Mouse (Mus musculus): Measurements from ENCODE around the gene Tmem131l. TPM values are rescaled to one million over a fixed set of nuclear protein-coding genes. Genes with fewer than 3 reads are reported as not detected.

The Tmem131l gene
- polyA plus RNA-seq, 1 experiment = 24.5 TPM

DNA sequence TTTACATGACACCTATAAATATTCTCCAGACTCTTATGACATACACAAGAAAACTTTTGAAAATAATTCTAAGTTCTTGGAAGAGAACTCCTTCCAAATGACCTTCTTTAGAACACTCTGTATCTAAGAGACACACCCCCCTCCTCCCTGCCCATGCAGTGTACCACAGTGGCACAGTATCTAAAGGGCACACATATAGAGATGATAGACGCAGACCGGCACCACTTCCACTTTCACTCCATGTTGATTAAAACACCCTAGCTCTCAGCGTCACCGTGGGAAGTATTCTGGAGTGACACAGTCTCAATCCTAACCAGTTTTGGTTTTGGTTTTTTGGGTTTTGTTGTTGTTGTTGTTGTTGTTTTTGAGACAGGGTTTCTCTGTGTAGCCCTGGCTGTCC, 3.1 kb downstream of the Tmem131l start:
- no peak for DNase-seq
- TF ChIP-seq POLR2A (IDR thresholded peaks at IDR 0.05; ENCODE audit: borderline replicate concordance, extremely low read depth, low read depth, low read length) (no peak), CTCF (IDR thresholded peaks at IDR 0.05; ENCODE audit: insufficient read depth, low read length) (no peak)
- Histone ChIP-seq H3K4me3 (replicated peaks; ENCODE audit: extremely low read depth, low read depth, low read length) (no peak overlapping the region), H3K4me1 (ENCODE audit: control insufficient read depth, insufficient read depth, low read length) (0 out of 2 replicates have a peak, but pooled peaks cover 2% of the 10 kb centered on the region)
- 75% methylated on average over 4 of the region's 4 CpGs for WGBS

- H3K4me1 ChIP-seq (ENCODE audit: control insufficient read depth, insufficient read depth, low read length) = 0 out of 2 replicates have a peak, but pooled peaks cover 2% of the 10 kb centered on the region
- WGBS = 81% methylated on average over 6 of the region's 6 CpGs
- no peak for DNase-seq
- TF ChIP-seq POLR2A (IDR thresholded peaks at IDR 0.05; ENCODE audit: borderline replicate concordance, extremely low read depth, low read depth, low read length) (no peak), CTCF (IDR thresholded peaks at IDR 0.05; ENCODE audit: insufficient read depth, low read length) (no peak)
- no peak overlapping the region for H3K4me3 ChIP-seq (replicated peaks; ENCODE audit: extremely low read depth, low read depth, low read length)
These were observed 4.1 kb downstream of the Tmem131l start for GRCm38 (mm10) chr3:84035728-84036364.

DNA sequence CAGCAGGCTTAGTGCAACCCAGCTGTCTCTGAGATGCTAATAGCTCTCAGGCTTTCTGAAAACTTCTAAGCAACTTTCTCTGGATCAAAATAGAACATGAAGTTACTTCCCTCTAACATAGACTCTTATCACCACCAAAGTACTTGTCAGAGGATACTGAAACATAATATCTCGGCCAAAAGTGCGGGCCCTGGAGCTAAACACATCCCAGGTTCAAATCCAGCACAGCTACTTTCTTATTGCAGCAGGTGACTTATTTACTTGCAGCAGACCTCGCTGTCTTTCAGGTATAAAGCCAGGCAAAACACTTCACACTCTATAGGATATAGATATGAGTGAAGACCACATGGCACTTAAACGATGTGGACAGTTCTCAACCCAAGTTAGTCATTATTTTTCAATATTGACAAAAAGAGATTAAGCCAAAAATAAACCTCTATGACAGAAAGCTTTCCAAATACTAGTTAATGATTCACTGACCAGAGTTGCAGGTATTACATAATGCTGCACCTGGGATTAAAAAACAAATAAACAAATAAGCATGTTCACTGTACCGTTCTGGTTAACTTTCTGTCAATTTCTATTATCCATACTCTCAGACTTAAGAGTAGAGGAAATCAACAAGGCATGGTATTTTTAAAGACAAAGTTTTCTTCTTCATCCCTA, 5.7 kb downstream of the Tmem131l start:
- no peak overlapping the region for H3K4me3 ChIP-seq (replicated peaks; ENCODE audit: extremely low read depth, low read depth, low read length)
- H3K4me1 ChIP-seq (ENCODE audit: control insufficient read depth, insufficient read depth, low read length) = 0 out of 2 replicates have a peak, but pooled peaks cover 2% of the 10 kb centered on the region
- 68% methylated on average over 5 of the region's 5 CpGs for WGBS
- DNase-seq = no peak
- TF ChIP-seq POLR2A (IDR thresholded peaks at IDR 0.05; ENCODE audit: borderline replicate concordance, extremely low read depth, low read depth, low read length) (no peak), CTCF (IDR thresholded peaks at IDR 0.05; ENCODE audit: insufficient read depth, low read length) (no peak)

GRCm38 (mm10) chr3:84032933-84033730, 6.8 kb downstream of the Tmem131l start:
- Histone ChIP-seq H3K4me3 (replicated peaks; ENCODE audit: extremely low read depth, low read depth, low read length) (no peak overlapping the region), H3K4me1 (ENCODE audit: control insufficient read depth, insufficient read depth, low read length) (no peaks in the 10 kb centered on the region)
- DNase-seq = no peak
- TF ChIP-seq POLR2A (IDR thresholded peaks at IDR 0.05; ENCODE audit: borderline replicate concordance, extremely low read depth, low read depth, low read length) (no peak), CTCF (IDR thresholded peaks at IDR 0.05; ENCODE audit: insufficient read depth, low read length) (no peak)
- WGBS = 77% methylated on average over 10 of the region's 10 CpGs

- H3K4me1 ChIP-seq (ENCODE audit: control insufficient read depth, insufficient read depth, low read length) = no peaks in the 10 kb centered on the region
- WGBS = 93% methylated on average over 5 of the region's 5 CpGs
- TF ChIP-seq POLR2A (IDR thresholded peaks at IDR 0.05; ENCODE audit: borderline replicate concordance, extremely low read depth, low read depth, low read length) = no peak
- TF ChIP-seq CTCF (IDR thresholded peaks at IDR 0.05; ENCODE audit: insufficient read depth, low read length) = no peak
- H3K4me3 ChIP-seq (replicated peaks; ENCODE audit: extremely low read depth, low read depth, low read length) = no peak overlapping the region
- DNase-seq = no peak
These were observed 7.6 kb downstream of the Tmem131l start for GRCm38 (mm10) chr3:84032419-84032818.

DNA sequence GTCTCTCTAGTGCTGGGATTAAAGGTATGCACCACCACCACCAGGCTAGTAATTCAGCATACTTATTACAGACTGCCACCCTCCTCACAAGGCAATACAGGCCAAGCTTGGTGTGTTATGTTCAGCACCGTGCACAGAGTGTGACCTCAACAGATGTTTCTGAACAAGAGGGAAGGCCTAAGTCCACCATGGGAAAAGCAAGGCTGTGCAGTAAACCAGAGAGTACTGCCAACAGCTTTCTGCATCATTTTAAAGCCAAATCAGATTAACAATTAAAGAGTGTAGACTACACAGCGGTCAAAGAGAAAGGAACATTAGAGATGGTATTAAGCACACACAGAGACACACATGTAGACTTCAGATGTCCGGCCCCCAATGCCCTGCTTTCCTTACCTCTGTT, 8.8 kb downstream of the Tmem131l start:
- no peak for TF ChIP-seq POLR2A (IDR thresholded peaks at IDR 0.05; ENCODE audit: borderline replicate concordance, extremely low read depth, low read depth, low read length)

GRCm38 (mm10) chr3:84028968-84029367, 11.0 kb downstream of the Tmem131l start:
- Histone ChIP-seq H3K4me1 (ENCODE audit: control insufficient read depth, insufficient read depth, low read length) (no peaks in the 10 kb centered on the region), H3K4me3 (replicated peaks; ENCODE audit: extremely low read depth, low read depth, low read length) (no peak overlapping the region)
- DNase-seq = no peak
- TF ChIP-seq POLR2A (IDR thresholded peaks at IDR 0.05; ENCODE audit: borderline replicate concordance, extremely low read depth, low read depth, low read length) = no peak
- TF ChIP-seq CTCF (IDR thresholded peaks at IDR 0.05; ENCODE audit: insufficient read depth, low read length) = no peak
- WGBS = 80% methylated on average over 4 of the region's 4 CpGs

More for the DNA sequence above, 8.8 kb downstream of the Tmem131l start:
- WGBS = 89% methylated on average over 3 of the region's 3 CpGs
- no peak for DNase-seq
- Histone ChIP-seq H3K4me3 (replicated peaks; ENCODE audit: extremely low read depth, low read depth, low read length) (no peak overlapping the region), H3K4me1 (ENCODE audit: control insufficient read depth, insufficient read depth, low read length) (no peaks in the 10 kb centered on the region)

DNA sequence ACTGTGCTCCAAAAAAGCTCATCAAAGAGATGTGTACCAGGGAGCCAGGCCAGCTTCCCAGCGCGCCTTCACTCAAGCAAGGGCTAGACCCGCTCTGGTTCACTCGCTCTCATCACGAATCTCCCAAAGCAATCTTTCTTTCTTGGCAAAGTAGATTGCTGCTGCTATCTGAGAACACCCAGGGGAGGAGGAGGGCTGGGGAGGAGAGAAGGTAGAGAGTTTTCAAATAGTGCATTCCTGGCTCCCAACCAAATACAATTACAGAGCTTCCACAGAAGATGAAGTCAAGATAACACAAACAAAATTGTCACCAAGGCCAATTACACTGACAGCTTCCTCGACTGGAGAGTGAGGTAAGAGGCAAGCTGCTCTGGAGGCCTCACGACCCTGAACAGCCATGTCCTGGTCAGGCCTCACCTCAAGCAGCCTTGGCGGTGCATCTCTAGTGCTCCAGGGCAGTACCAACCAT, 12.2 kb downstream of the Tmem131l start:
- WGBS = 66% methylated on average over 8 of the region's 8 CpGs
- TF ChIP-seq POLR2A (IDR thresholded peaks at IDR 0.05; ENCODE audit: borderline replicate concordance, extremely low read depth, low read depth, low read length) (no peak), CTCF (IDR thresholded peaks at IDR 0.05; ENCODE audit: insufficient read depth, low read length) (no peak)
- no peaks in the 10 kb centered on the region for H3K4me1 ChIP-seq (ENCODE audit: control insufficient read depth, insufficient read depth, low read length)
- H3K4me3 ChIP-seq (replicated peaks; ENCODE audit: extremely low read depth, low read depth, low read length) = no peak overlapping the region
- DNase-seq = no peak

- H3K4me1 ChIP-seq (ENCODE audit: control insufficient read depth, insufficient read depth, low read length) = peaks cover 3% of the 10 kb centered on the region; the same call in 1 of the 2 replicates
- 92% methylated on average over 12 of the region's 12 CpGs for WGBS
- DNase-seq = no peak
- TF ChIP-seq POLR2A (IDR thresholded peaks at IDR 0.05; ENCODE audit: borderline replicate concordance, extremely low read depth, low read depth, low read length) = no peak
- no peak for TF ChIP-seq CTCF (IDR thresholded peaks at IDR 0.05; ENCODE audit: insufficient read depth, low read length)
- H3K4me3 ChIP-seq (replicated peaks; ENCODE audit: extremely low read depth, low read depth, low read length) = no peak overlapping the region
These were observed 15.4 kb downstream of the Tmem131l start for GRCm38 (mm10) chr3:84024512-84025072.

Data from lung, adult 2 months (tissue).